Mouse (Mus musculus): ENCODE measurements around the gene Shc3. TPM values are rescaled to one million over a fixed set of nuclear protein-coding genes. Genes with fewer than 3 reads are reported as not detected.

Shc3 gene
- polyA plus RNA-seq, 1 experiment, result not detected

DNA sequence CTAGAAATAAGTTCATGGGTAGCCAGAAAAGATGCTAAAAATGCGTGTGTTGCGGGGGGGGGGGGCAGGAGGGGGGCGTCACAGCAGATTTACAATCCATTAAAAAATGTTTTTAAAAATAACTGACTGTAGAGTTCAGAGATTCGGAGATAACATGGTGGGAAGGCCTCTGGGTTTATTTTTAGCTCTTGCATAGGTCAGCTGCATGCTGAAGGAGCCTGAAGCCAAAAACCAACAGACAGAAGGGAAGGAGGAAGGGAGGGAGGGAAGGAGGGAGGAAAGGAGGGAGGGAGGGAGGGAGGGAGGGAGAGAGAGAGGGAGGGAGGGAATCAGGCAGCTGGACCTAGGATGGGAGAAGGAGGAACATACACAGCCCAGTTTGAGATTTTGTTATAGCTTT, 18.8 kb upstream of the Shc3 start:
- TF ChIP-seq GATA1 (IDR thresholded peaks at IDR 0.05; ENCODE audit: low read length), result no peak

- no peak for TF ChIP-seq GATA1 (IDR thresholded peaks at IDR 0.05; ENCODE audit: low read length)
Measured at GRCm38 (mm10) chr13:51582204-51582603, 13.0 kb upstream of the Shc3 start.

DNA sequence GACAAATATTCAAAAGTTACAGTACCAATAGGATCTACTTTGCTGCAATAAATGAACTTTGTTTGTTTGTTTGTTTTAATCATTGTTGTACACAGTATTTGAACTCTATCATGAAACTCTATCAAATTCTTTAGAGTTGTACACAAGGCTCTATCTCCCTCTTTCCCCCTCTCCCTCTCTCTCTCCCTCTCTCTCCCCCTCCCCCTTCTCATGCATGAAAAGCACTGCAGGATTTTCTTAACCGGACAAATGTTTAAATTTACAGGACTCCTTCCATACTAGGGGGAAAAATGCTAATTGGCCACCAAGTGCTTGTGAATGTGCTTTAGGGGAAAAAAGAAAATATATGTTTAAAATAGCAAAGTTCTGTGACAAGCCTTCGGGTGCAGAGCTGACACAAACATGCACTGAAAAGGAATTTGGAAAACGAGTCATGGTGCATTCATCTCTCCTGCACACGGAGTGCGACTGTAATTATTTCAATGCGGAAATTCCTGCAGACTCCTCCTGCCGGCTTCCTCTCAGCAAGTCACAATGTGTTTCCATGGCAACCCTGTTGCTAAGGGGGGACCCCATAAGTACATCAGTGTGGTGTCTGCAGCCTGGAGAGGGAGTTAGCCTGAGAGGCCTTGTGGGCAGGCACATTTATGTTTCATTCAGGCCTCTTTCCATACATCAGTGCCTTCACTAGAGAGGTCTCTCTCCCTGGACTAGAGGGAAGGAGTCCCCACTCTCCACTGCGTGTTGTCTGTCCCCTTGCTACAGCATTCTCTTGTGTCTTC, 11.2 kb upstream of the Shc3 start:
- TF ChIP-seq GATA1 (IDR thresholded peaks at IDR 0.05; ENCODE audit: low read length), result no peak

GRCm38 (mm10) chr13:51573849-51574248, 4.6 kb upstream of the Shc3 start:
- TF ChIP-seq GATA1 (IDR thresholded peaks at IDR 0.05; ENCODE audit: low read length), result no peak

- no peak for TF ChIP-seq GATA1 (IDR thresholded peaks at IDR 0.05; ENCODE audit: low read length)
Measured at GRCm38 (mm10) chr13:51570111-51570510, 892 bp upstream of the Shc3 start.

- no peak for TF ChIP-seq GATA1 (IDR thresholded peaks at IDR 0.05; ENCODE audit: low read length)
Measured at GRCm38 (mm10) chr13:51569685-51570068, 458 bp upstream of the Shc3 start.

DNA sequence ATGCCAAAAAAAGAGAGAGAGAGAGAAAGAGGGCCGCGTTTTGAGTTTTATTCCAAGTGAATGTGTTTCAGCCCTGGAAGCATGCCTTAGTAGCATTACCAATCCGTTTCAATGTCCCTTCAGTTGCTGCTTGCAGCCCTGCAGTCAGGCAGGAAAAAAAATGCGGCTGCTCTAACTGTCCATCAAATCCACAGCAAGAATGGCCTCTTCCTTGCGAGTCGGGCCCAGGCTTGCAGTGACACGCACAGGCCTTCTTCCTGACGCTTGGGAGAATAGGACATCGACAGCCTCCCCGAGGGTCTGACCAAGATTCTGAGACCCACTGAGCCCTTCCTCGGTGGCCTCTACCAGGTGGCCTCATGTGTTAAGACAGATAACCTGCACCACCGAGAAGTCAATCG, 718 bp downstream of the Shc3 start:
- TF ChIP-seq GATA1 (IDR thresholded peaks at IDR 0.05; ENCODE audit: low read length), result no peak

- no peak for TF ChIP-seq GATA1 (IDR thresholded peaks at IDR 0.05; ENCODE audit: low read length)
Measured at GRCm38 (mm10) chr13:51567411-51567851, 1.8 kb downstream of the Shc3 start.

GRCm38 (mm10) chr13:51567078-51567395, 2.2 kb downstream of the Shc3 start:
- TF ChIP-seq GATA1 (IDR thresholded peaks at IDR 0.05; ENCODE audit: low read length), result no peak

DNA sequence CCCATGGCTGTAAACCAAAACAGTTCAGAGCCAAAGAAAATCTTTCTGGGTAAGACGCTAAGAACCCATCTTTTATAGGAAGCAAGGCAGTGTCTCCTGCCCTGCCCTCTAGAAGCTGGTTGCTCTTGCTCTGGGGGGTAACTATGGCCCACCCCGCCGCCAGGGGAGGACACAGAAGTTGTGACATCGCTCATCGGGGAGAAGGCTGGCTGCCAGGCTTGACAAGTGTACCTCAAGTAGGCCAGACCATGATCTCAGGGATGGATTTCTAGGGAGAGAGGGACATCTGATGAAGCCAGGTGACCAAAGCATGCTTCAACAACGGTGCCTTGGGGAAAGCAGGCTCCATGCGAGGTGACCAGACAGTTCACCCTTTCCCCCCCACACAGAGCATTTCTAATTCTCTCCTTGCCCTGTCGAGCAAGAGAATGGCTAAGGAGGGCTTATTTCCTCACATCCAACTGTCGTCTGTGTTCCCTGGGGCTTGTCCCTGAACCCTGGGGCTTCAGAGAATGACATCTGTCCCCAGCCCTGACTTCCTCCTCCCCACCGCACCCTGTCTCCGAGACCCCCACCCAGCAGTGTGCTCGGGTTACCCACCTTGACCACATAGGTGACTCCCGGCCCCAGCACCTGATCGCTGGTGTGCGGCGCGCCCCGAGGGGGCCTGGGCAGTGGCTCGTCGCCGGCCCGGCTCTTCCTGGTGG, 2.7 kb downstream of the Shc3 start:
- no peak for TF ChIP-seq GATA1 (IDR thresholded peaks at IDR 0.05; ENCODE audit: low read length)

DNA sequence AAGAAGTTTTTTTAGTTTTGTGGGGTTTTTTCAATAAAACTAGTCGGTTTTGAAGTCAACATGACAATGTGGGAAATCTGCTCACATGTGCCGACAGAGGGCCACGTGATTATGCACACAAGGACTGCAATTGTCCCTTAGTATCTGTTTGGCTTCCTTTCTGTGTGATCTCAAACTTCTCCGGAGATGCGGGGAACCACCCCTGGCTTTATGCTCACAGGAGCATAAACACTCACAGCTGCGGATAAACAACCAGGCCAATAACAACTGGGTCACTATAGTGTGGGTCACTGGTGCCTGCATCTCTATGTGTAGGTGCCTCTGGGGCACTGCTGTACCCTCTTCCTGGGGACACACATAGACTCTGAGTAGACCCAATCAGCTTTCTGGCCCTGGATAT, 4.5 kb downstream of the Shc3 start:
- no peak for TF ChIP-seq GATA1 (IDR thresholded peaks at IDR 0.05; ENCODE audit: low read length)

DNA sequence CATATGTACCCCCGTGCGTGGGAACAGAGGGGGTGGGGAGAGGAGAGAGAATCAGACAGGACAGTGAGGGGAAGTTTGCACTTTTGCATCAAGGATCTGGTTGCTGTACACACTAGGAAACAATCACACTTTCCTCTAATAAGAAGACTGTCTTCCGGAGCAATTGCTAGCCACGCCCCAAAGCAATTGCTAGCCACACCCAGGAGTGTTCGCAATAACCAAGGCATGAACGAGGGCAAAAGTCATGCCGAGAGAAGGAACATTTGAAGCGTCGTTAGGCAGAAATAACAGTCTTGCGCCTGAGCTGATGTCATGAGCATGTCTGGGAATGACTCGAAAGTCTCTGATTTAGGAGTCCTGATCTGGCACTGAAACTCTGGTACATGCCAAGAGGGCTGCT, 15.9 kb downstream of the Shc3 start:
- TF ChIP-seq GATA1 (IDR thresholded peaks at IDR 0.05; ENCODE audit: low read length), result no peak

- no peak for TF ChIP-seq GATA1 (IDR thresholded peaks at IDR 0.05; ENCODE audit: low read length)
Measured at GRCm38 (mm10) chr13:51552233-51552632, 17.0 kb downstream of the Shc3 start.

DNA sequence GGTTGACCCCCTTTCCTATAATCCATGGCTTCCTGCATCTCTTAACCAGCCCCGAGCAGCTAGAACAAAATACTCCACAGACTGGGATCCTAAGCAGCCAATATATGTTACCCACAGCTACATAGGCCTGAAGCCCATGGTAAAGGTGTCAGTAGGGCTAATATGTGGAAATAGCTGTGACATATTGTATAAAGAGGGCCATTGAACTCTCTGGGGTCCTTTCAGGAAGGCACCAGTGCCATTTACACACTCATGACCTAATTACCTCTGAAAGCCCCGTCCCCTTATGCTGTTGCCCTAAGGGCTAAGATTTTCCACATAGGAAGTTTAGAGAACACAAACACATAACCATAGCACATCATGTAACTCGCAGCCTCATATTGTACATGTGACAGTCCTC, 17.4 kb downstream of the Shc3 start:
- TF ChIP-seq GATA1 (IDR thresholded peaks at IDR 0.05; ENCODE audit: low read length), result no peak

DNA sequence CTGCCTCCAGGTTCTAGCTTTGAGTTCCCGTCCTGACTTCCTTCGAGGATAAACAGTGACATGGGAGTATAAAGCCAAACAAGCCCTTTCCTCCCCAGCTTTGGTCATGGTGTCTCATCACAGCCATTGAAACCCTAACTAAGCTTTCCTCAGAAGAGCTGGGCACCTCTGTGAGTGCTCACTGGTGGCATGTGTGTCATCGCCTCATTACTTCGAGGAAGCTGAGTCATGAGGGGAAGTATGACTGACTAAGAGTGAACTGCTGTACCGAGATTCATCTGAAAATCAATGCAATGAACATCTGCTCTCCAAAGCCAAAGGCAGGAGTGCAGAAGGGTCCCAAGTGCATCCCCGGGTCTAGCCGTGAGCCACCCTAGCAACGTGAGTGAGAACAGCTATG, 29.4 kb downstream of the Shc3 start:
- no peak for TF ChIP-seq GATA1 (IDR thresholded peaks at IDR 0.05; ENCODE audit: low read length)

DNA sequence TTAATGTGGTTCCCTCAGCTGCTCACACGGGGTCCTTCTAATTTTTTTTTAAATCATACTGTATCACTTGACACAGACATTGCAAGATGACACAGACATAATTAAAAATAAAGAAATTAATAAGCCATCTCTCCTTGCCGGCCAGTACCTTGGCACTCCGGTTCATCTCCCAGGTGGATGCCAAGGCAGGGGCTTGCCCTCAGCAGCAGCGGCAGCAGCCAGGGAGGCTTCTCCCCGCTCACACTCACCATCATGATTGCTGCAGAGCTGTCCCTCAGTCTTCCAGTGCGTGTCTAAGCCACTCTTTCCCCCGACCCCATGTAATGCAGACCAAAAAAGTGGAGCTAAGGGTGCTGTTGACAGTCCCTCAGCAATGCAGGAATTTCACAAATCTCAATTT, 33.9 kb downstream of the Shc3 start:
- TF ChIP-seq GATA1 (IDR thresholded peaks at IDR 0.05; ENCODE audit: low read length), result no peak

- TF ChIP-seq GATA1 (IDR thresholded peaks at IDR 0.05; ENCODE audit: low read length), result no peak
Measured at GRCm38 (mm10) chr13:51526480-51526879, 42.7 kb downstream of the Shc3 start.
